Mouse (Mus musculus): ENCODE data around the gene Best2.

- no peak; the same call in 1 of the 2 replicates for TF ChIP-seq CTCF (IDR thresholded peaks at IDR 0.05; ENCODE audit: insufficient read depth, low read depth, low read length)
- TF ChIP-seq POLR2A (IDR thresholded peaks at IDR 0.05; ENCODE audit: insufficient read depth, low read depth, low read length) = peak; percentile 71; the same call in 1 of the 2 replicates
Measured at GRCm38 (mm10) chr8:84990349-84990748, 24.0 kb downstream of the Best2 start, which contains the start of gene Hook2.

Measured in olfactory bulb, adult 2 months (tissue).